ENCODE assay signal across 25 mouse cellular contexts in the genomic region with DNA sequence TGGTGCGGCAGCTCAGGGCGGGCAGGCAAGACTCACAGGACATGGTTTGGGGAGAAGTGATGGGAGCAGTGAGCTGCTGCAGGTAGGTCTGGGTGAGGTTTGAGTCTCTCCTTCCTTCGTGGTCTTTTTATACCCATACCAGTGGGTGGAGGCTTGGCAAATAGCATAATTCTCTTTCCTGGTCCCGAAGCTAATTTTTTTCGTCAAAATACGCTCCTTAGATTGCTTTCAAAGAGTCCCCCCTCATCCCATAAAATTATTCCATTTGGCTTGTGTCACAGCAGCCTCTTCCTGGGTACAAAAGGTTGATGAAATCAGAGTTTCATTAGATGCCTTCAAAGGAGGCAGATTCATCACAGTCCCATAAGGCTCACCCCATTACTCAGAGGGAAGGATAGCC. TPM values are rescaled to one million over a fixed set of nuclear protein-coding genes. Genes with fewer than 3 reads are reported as not detected.
DNase-seq lines count a peak whose midpoint lies in the region; ATAC-seq and TF ChIP-seq lines count a peak whose summit lies in the region.
"Had no signal": no experiment of that assay in that cellular context is flagged by ENCODE, and none has a peak within 500 bp of the region (broad histone marks: within the 10 kb centered on the region; RNA-seq: fewer than 3 reads in every experiment).

Gene Krt34, minus strand, starts transcription at position 101 of the 400 bp plus-strand sequence.

- no peaks in the 10 kb centered on the region for H3K27me3 ChIP-seq in intestine, embryonic 14.5 days (replicated peaks; ENCODE audit: control insufficient read depth, insufficient read depth, low read length)
- no peaks in the 10 kb centered on the region; the same call in 1 of the 2 replicates for H3K27me3 ChIP-seq in intestine, postnatal 0 days (replicated peaks; ENCODE audit: control insufficient read depth, insufficient read depth, low read length)

- no peak within 1 kb of the TSS for H3K4me3 ChIP-seq in intestine, embryonic 14.5 days (ENCODE audit: low read depth, low read length)
- H3K4me3 ChIP-seq in intestine, postnatal 0 days (ENCODE audit: low read depth, low read length) = no peak within 1 kb of the TSS

- ATAC-seq in intestine, embryonic 14.5 days (replicated peaks; ENCODE audit: low FRiP score, low TSS enrichment, low read depth) = no peak
- ATAC-seq in intestine, postnatal 0 days = no peak
- ATAC-seq: activated CD4-positive, CD25-positive, alpha-beta regulatory T cell, adult 4 months; CD4-positive, CD25-positive, alpha-beta regulatory T cell, adult 4 months; Patski had no signal

- no peak within 1 kb of the TSS for H3K4me2 ChIP-seq in intestine, embryonic 14.5 days (ENCODE audit: low read length)
- no peak within 1 kb of the TSS for H3K4me2 ChIP-seq in intestine, postnatal 0 days (replicated peaks; ENCODE audit: low read depth)

- H3K36me3 ChIP-seq in intestine, embryonic 14.5 days (ENCODE audit: control insufficient read depth, insufficient read depth, low read length) = no peaks in the 10 kb centered on the region
- H3K36me3 ChIP-seq in intestine, postnatal 0 days (ENCODE audit: control insufficient read depth, insufficient read depth) = no peaks in the 10 kb centered on the region
- H3K36me3 ChIP-seq: G1E had no signal

- DNase-seq in heart, adult 11 months = peak; percentile 40
- DNase-seq in heart, adult 18-20 months = no peak
- peak; percentile 15 for DNase-seq in intestine, embryonic 14.5 days (ENCODE audit: low spot score)
- DNase-seq: adrenal gland, adult 2 months; adrenal gland, adult 8-10 months; adrenal gland, postnatal 10 days; adrenal gland, postnatal 14 days; adrenal gland, postnatal 25 days; adrenal gland, postnatal 36 days; B cell, adult 2 months; cerebellum, adult 11 months; cerebellum, adult 11-12 months; cerebellum, adult 18-20 months had no signal

- H3K4me1 ChIP-seq in intestine, embryonic 14.5 days (replicated peaks; ENCODE audit: control insufficient read depth, insufficient read depth, low read length) = no peaks in the 10 kb centered on the region
- H3K4me1 ChIP-seq in intestine, postnatal 0 days (replicated peaks; ENCODE audit: control insufficient read depth, insufficient read depth, low read length) = 0 out of 2 replicates have a peak, but pooled peaks cover under 1% of the 10 kb centered on the region

- 90% methylated on average over 6 of the region's 6 CpGs for WGBS in intestine, embryonic 14.5 days
- WGBS in intestine, postnatal 0 days = 90% methylated on average over 6 of the region's 6 CpGs

- H3K9me3 ChIP-seq in intestine, embryonic 14.5 days (ENCODE audit: control insufficient read depth, low read length) = no peaks in the 10 kb centered on the region
- no peaks in the 10 kb centered on the region for H3K9me3 ChIP-seq in intestine, postnatal 0 days (ENCODE audit: control insufficient read depth)

- TF ChIP-seq CTCF in intestine, postnatal 0 days (IDR thresholded peaks at IDR 0.05; ENCODE audit: low read depth) = no peak

- H3K27ac ChIP-seq in intestine, embryonic 14.5 days (ENCODE audit: low read depth) = no peak within 1 kb of the TSS
- no peak within 1 kb of the TSS for H3K27ac ChIP-seq in intestine, postnatal 0 days (ENCODE audit: low read depth, low read length)

- H3K9ac ChIP-seq in intestine, embryonic 14.5 days (ENCODE audit: low read length) = no peak within 1 kb of the TSS
- H3K9ac ChIP-seq in intestine, postnatal 0 days (ENCODE audit: low read depth, low read length) = no peak within 1 kb of the TSS

RNA-seq across cellular contexts. Expression of gene Krt34, which starts in this region (rescaled TPM):
- total RNA-seq in heart, adult 18-20 months (2021) = not detected
- polyA plus RNA-seq in intestine, embryonic 14.5 days (2014; fragmentation: Nextera tagmentation; extraction: Ambion mirVana) = not detected in 2 replicates
- polyA plus RNA-seq in intestine, postnatal 0 days (2015; fragmentation: Nextera tagmentation; extraction: Ambion mirVana) = not detected in 2 replicates
- total RNA-seq: adrenal gland, adult 18-20 months; adrenal gland, adult 2 months; adrenal gland, adult 8-10 months; adrenal gland, postnatal 10 days; adrenal gland, postnatal 14 days; adrenal gland, postnatal 25 days; adrenal gland, postnatal 36 days; adrenal gland, postnatal 4 days; CH12.LX; ES-E14; G1E; MEL had no signal
- polyA plus RNA-seq: activated CD4-positive, CD25-positive, alpha-beta regulatory T cell, adult 4 months; adrenal gland, adult 2 months; brain, embryonic 14.5 days; C2C12; CD4-positive, CD25-positive, alpha-beta regulatory T cell, adult 4 months; G1E; Patski had no signal

Comparison
In these comparisons a context has a peak if more than half of its experiments do, and no peak if none do; other contexts are left out.
1. Peak in DNase-seq in intestine, embryonic 14.5 days; RNA of the gene not detected or under 1 TPM.